Mouse (Mus musculus) heart, adult 2 months (tissue): ENCODE results near the gene Mex3d. TPM values are rescaled to one million over a fixed set of nuclear protein-coding genes. Genes with fewer than 3 reads are reported as not detected.
A peak's percentile ranks its signal among the peaks of the same experiment; 100 is the strongest.
"Not testable (repeated sequence)": the region's sequence is repeated elsewhere in the genome, so short reads cannot be mapped to it uniquely, and the experiment has no call there.

Source experiments
- DNase-seq, 2 experiments: peaks; one replicate each; pipeline ENCODE4 v3.0.0; 2021
- H3K27ac ChIP-seq: fragments of 200-600 bp; 2 replicates; pipeline ENCODE4 v1.8.1; 2022
- H3K27me3 ChIP-seq: fragments of 200-500 bp; 2 replicates; pipeline ENCODE4 v1.6.1; 2012; ENCODE audit warnings: mild to moderate bottlenecking, low read length, inconsistent platforms, mixed read lengths; ENCODE audit not compliant: control insufficient read depth, insufficient read depth
- H3K36me3 ChIP-seq: fragments of 200-500 bp; 2 replicates; pipeline ENCODE4 v1.6.1; 2012; ENCODE audit warnings: low read length, inconsistent platforms; ENCODE audit not compliant: control insufficient read depth, insufficient read depth
- H3K4me1 ChIP-seq: fragments of 200-500 bp; 2 replicates; pipeline ENCODE4 v1.6.1; 2011; ENCODE audit warnings: low read length; ENCODE audit not compliant: control insufficient read depth, insufficient read depth
- H3K4me3 ChIP-seq: fragments of 200-600 bp; 2 replicates; pipeline ENCODE4 v1.8.1; 2022
- H3K79me2 ChIP-seq: fragments of 200-500 bp; replicated peaks from 2 replicates; pipeline ENCODE4 v1.6.1; 2012; ENCODE audit warnings: mild to moderate bottlenecking, inconsistent platforms, low read length, moderate library complexity, mixed read lengths; ENCODE audit not compliant: control insufficient read depth, insufficient read depth
- H3K9ac ChIP-seq: fragments of 200-500 bp; 2 replicates; pipeline ENCODE4 v1.6.1; 2012; ENCODE audit warnings: low read depth, mild to moderate bottlenecking, control low read depth, inconsistent platforms, low read length, mixed read lengths
- CTCF ChIP-seq: fragments of 200-600 bp; IDR thresholded peaks from 2 replicates; pipeline ENCODE4 v1.8.1; 2022; ENCODE audit warnings: antibody characterized with exemption, mild to moderate bottlenecking, moderate library complexity
- EP300 ChIP-seq: fragments of 200-500 bp; IDR thresholded peaks from 2 replicates; pipeline ENCODE4 v1.6.1; 2011; ENCODE audit warnings: low read depth, low read length, control low read depth; ENCODE audit not compliant: insufficient read depth
- POLR2A ChIP-seq: fragments of 200-500 bp; IDR thresholded peaks from 2 replicates; pipeline ENCODE4 v1.6.1; 2011; ENCODE audit warnings: mild to moderate bottlenecking, low read depth, low read length, control low read depth; ENCODE audit not compliant: insufficient read depth
- WGBS: fragments of 180-500 bp; shearing (Covaris S2); methylation state at CpG from one replicate; pipeline ENCODE4 v1.1.7; 2018; 5-methylcytosine and 5-hydroxymethylcytosine counted together
- intact Hi-C: fragments of 180-260 bp; cut with DNase I; formaldehyde crosslinking; loops from one replicate; pipeline ENCODE4 v1.15.1; 2025
- polyA plus RNA-seq: library from polyadenylated mRNA; depleted of rRNA; stranded (reverse); fragments of >200 nt; gene quantifications from 2 replicates; pipeline ENCODE4 v1.2.3, GENCODE M21; 2012
- total RNA-seq, 2 experiments: library from RNA; stranded (reverse); gene quantifications; 2 replicates each; pipeline ENCODE4 v1.2.3; 2021

Gene Mex3d
- total and polyA plus RNA-seq, 3 experiments: 7.3 to 7.9 (median 7.5) TPM

DNA sequence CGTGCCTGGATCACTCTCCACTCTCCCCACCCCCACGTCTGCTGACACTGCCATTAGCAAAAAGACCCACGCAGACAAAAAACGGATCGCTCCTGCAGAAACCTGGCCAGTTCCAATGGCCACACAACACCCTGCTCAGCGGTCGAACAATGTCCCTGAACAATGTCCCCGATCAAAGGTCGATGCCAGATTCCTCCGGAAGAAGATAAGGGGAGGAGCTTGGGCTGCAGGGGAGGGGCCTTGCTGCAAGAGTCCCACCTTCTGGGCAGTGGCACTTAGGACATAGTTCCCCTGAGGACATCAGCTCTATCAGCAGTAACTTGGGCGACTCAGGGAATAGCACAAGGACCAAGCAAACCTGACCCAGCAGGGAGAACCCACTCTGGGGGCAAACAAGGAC, 35.6 kb downstream of the Mex3d start:
- Histone ChIP-seq H3K4me1 (no peaks in the 10 kb centered on the region), H3K79me2 (no peaks in the 10 kb centered on the region), H3K9ac (no peak overlapping the region), H3K4me3 (no peak overlapping the region), H3K27me3 (peaks cover 7% of the 10 kb centered on the region), H3K27ac (no peak overlapping the region), H3K36me3 (no peaks in the 10 kb centered on the region)
- 32% methylated on average over 11 of the region's 11 CpGs for WGBS
- DNase-seq: no peak
- intact Hi-C loops: no loop called here
- TF ChIP-seq EP300: no peak
- TF ChIP-seq CTCF: no peak
- TF ChIP-seq POLR2A: no peak

DNA sequence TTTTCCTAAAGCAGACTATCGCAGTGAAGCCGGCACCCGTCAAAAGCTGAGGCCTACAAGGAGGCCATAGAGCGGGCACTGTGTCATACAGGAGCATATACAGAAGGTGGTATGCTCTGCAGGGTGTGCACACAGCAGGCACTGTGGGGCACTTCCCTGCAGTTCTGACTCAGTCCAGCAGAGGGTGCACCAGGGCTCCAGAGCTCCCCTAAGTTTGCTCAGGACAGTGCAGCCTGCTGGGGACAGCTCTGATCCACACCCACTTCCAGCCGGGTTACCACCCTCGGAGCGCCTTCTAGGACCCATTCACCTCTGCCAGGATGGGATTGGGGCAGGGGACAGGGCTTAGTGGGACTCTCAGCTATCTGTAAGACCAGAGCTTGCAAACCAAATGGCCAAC, 37.2 kb downstream of the Mex3d start:
- TF ChIP-seq POLR2A (no peak), EP300 (peak; percentile 56; the same call in 1 of the 2 replicates), CTCF (peak; percentile 98)
- H3K79me2 ChIP-seq: no peaks in the 10 kb centered on the region
- peak; percentile 83 to 92 for DNase-seq
- no peak overlapping the region for H3K4me3 ChIP-seq
- 3% methylated on average over 7 of the region's 7 CpGs for WGBS
- no peaks in the 10 kb centered on the region for H3K36me3 ChIP-seq
- H3K9ac ChIP-seq: no peak overlapping the region
- intact Hi-C loops: loop anchor here (1.0 kb wide), 1 partner anchor 24 kb away; no protein-coding TSS in a partner anchor
- no peaks in the 10 kb centered on the region for H3K4me1 ChIP-seq
- H3K27ac ChIP-seq: no peak overlapping the region
- no peaks in the 10 kb centered on the region for H3K27me3 ChIP-seq

DNA sequence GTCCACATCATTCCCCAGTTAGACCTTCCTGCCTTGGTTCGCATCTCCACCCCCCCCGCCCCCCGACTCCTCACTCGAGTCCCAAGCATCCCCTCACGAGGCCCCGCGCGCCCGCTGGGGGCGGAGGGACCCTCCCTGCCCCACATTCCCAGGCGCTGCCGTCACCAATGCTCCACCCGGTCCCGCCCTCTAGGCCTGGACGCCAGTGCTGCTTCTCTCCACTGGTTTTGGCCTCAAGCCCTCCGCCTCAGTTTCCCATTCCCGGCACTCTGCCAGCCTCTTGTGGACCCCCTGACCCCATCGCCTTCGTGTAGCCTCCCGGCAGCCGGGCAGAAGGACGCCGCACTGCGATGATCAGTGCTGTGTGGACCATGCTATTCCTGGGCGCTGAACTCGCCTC, 38.5 kb downstream of the Mex3d start:
- no peaks in the 10 kb centered on the region for H3K79me2 ChIP-seq
- peaks cover 4% of the 10 kb centered on the region; the same call in 1 of the 2 replicates for H3K4me1 ChIP-seq
- no peak for TF ChIP-seq POLR2A
- no peak for TF ChIP-seq CTCF
- no peak for TF ChIP-seq EP300
- H3K9ac ChIP-seq: no peak overlapping the region
- H3K27me3 ChIP-seq: no peaks in the 10 kb centered on the region
- peaks cover 3% of the 10 kb centered on the region; the same call in 1 of the 2 replicates for H3K36me3 ChIP-seq
- no peak overlapping the region for H3K4me3 ChIP-seq
- DNase-seq: peak; percentile 53 to 57
- 22% methylated on average over 26 of the region's 26 CpGs for WGBS
- intact Hi-C loops: loop anchor here (1.0 kb wide), 1 partner anchor 173 kb away; no protein-coding TSS in a partner anchor
- peak overlapping the region; percentile 93 for H3K27ac ChIP-seq

DNA sequence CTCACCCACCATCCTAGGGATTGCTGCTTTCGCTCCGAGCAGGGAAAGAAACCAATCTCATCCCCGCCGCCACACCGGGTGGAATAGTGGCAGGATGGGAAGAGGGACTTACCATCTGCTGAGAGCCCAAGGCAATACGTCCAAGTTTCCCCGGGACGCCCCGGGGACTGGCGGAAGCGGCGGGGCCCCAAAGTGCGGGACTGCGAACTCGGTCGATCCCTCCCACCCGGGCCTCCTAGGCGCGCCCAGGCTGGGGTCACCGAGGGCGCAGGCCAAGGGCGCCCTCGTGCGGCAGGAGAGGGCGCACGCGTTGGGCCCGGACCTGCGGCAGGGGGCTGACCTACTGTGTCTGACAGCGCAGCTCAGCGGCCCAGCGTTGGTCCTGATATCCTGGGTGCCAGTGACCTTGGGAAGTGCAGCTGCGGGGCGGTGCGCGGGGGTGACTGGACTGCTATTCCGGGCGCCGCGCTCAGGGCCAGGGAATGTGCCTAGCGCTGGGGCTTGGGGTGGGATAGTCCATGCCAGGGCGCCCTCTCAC, 39.1 kb downstream of the Mex3d start, which contains the start of gene Adamtsl5:
Gene Adamtsl5, minus strand, starts transcription at position 169 of the 538 bp plus-strand sequence.
- TF ChIP-seq POLR2A (peak; percentile 73), CTCF (peak; percentile 99), EP300 (no peak)
- H3K4me1 ChIP-seq: peaks cover 5% of the 10 kb centered on the region; the same call in 1 of the 2 replicates
- H3K9ac ChIP-seq: peak within 1 kb of the TSS; percentile 68
- H3K79me2 ChIP-seq: no peaks in the 10 kb centered on the region
- no peaks in the 10 kb centered on the region for H3K27me3 ChIP-seq
- H3K36me3 ChIP-seq: peaks cover 3% of the 10 kb centered on the region; the same call in 1 of the 2 replicates
- WGBS: under 1% methylated on average over 42 of the region's 42 CpGs
- H3K4me3 ChIP-seq: peak within 1 kb of the TSS; percentile 57
- intact Hi-C loops: loop anchor here (1.0 kb wide), 1 partner anchor 172 kb away; no protein-coding TSS in a partner anchor
- peak; percentile 88 for DNase-seq
- H3K27ac ChIP-seq: peak within 1 kb of the TSS; percentile 93

DNA sequence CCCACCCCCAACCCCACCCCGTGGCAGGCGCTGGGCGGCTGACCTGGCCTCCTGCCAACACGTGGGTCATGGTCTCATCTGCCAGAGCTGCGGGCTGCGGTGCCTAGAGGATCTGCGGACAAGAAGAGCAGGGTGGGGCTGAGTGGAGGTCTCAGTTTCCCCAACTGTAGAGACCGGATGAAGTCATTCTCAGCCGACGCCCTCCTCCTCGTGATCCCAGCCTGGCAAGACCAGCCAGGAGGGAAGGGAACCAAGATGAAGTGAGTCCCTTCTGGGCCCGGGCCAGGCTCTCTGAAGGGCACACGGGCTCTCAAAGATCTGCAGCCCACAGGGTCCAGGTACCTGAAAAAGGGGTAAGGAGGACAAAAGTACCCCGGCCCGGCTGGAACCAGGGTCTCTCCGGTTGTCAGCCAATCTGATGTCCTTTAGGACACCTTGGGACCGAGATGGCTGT, 39.9 kb downstream of the Mex3d start:
- H3K27ac ChIP-seq: peak overlapping the region; percentile 93
- DNase-seq: peak; percentile 68 to 69
- no peaks in the 10 kb centered on the region for H3K79me2 ChIP-seq
- H3K4me1 ChIP-seq: peaks cover 6% of the 10 kb centered on the region
- H3K9ac ChIP-seq: peak overlapping the region; percentile 68
- H3K27me3 ChIP-seq: no peaks in the 10 kb centered on the region
- TF ChIP-seq CTCF (no peak), POLR2A (peak; percentile 33; the same call in 1 of the 2 replicates), EP300 (0 out of 2 replicates have a peak, but pooled peaks have one; percentile 32)
- 4% methylated on average over 17 of the region's 17 CpGs for WGBS
- intact Hi-C loops: loop anchor here (1.0 kb wide), 1 partner anchor 52 kb away; the partner anchor contains the start of gene Apc2
- H3K4me3 ChIP-seq: peak overlapping the region; percentile 57
- peaks cover 3% of the 10 kb centered on the region; the same call in 1 of the 2 replicates for H3K36me3 ChIP-seq

DNA sequence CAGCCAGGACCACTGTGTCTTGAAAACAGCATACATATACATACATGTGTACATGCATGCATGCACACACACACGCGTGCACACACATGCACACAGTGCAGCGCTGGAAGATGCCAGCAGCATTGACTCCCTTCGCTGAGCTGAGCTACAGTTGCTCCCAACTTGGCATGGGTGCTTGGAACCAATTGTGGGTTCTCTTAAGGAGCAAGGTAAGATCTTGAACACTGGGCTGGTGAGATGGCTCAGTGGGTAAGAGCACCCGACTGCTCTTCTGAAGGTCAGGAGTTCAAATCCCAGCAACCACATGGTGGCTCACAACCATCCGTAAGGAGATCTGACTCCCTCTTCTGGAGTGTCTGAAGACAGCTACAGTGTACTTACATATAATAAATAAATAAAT, 41.5 kb downstream of the Mex3d start:
- H3K79me2 ChIP-seq, H3K4me3 ChIP-seq, H3K9ac ChIP-seq, intact Hi-C loops, DNase-seq, H3K27ac ChIP-seq, H3K36me3 ChIP-seq, H3K27me3 ChIP-seq, H3K4me1 ChIP-seq: not testable (repeated sequence)
- 85% methylated on average over 6 of the region's 6 CpGs for WGBS
